35 mouse cellular contexts compared by ENCODE assay signal in genomic region chr5:109547112-109547511, GRCm38 (mm10).
"Had no signal": no experiment of that assay in that cellular context is flagged by ENCODE, and none has a peak within 500 bp of the region (broad histone marks: within the 10 kb centered on the region; RNA-seq: fewer than 3 reads in every experiment).

No protein-coding gene starts in this region.

- H3K4me1 ChIP-seq: heart, embryonic 12.5 days; heart, embryonic 13.5 days; heart, embryonic 15.5 days; hindbrain, embryonic 10.5 days; hindbrain, embryonic 12.5 days; hindbrain, embryonic 13.5 days; hindbrain, embryonic 15.5 days; intestine, embryonic 15.5 days; kidney, embryonic 15.5 days had no signal

- H3K4me3 ChIP-seq: heart, embryonic 12.5 days; heart, embryonic 13.5 days; heart, embryonic 15.5 days; hindbrain, embryonic 10.5 days; hindbrain, embryonic 12.5 days; hindbrain, embryonic 13.5 days; hindbrain, embryonic 15.5 days; intestine, embryonic 15.5 days; kidney, embryonic 15.5 days; layer of hippocampus, adult 2 months; left cerebral cortex, adult 2 months had no signal

- DNase-seq: heart, postnatal 10 days; heart, postnatal 14 days; heart, postnatal 36 days; heart, postnatal 4 days; kidney, adult 11 months; kidney, adult 18-20 months; kidney, adult 2 months; kidney, adult 8-10 months; kidney, adult 9 months; kidney, postnatal 10 days; kidney, postnatal 14 days; kidney, postnatal 25 days; kidney, postnatal 36 days; kidney, postnatal 4 days; layer of hippocampus, adult 9-11 months; layer of hippocampus, postnatal 36 days had no signal

- ATAC-seq: hindbrain, embryonic 16.5 days; hindbrain, postnatal 0 days; inflammation-experienced regulatory T-cells, adult 6 months; intestine, embryonic 15.5 days; intestine, embryonic 16.5 days; intestine, postnatal 0 days had no signal

- H3K4me2 ChIP-seq: heart, embryonic 11.5 days; heart, embryonic 12.5 days; heart, embryonic 13.5 days; heart, embryonic 15.5 days; hindbrain, embryonic 12.5 days; hindbrain, embryonic 13.5 days; hindbrain, embryonic 14.5 days; hindbrain, embryonic 15.5 days; intestine, embryonic 15.5 days; kidney, embryonic 15.5 days had no signal

- H3K27me3 ChIP-seq: heart, embryonic 12.5 days; heart, embryonic 13.5 days; heart, embryonic 15.5 days; hindbrain, embryonic 12.5 days; hindbrain, embryonic 13.5 days; hindbrain, embryonic 15.5 days; intestine, embryonic 15.5 days; kidney, embryonic 15.5 days had no signal

- H3K36me3 ChIP-seq: heart, embryonic 15.5 days had no signal

- H3K9me3 ChIP-seq: hindbrain, embryonic 15.5 days; intestine, embryonic 15.5 days had no signal

- H3K9ac ChIP-seq: heart, embryonic 12.5 days; heart, embryonic 13.5 days; heart, embryonic 15.5 days; hindbrain, embryonic 12.5 days; hindbrain, embryonic 13.5 days; hindbrain, embryonic 14.5 days; hindbrain, embryonic 15.5 days; intestine, embryonic 15.5 days; kidney, embryonic 15.5 days had no signal

- H3K27ac ChIP-seq: heart, embryonic 13.5 days; heart, embryonic 15.5 days; hindbrain, embryonic 10.5 days; hindbrain, embryonic 12.5 days; hindbrain, embryonic 13.5 days; hindbrain, embryonic 14.5 days; hindbrain, embryonic 15.5 days; hindbrain, postnatal 0 days; intestine, embryonic 15.5 days; kidney, embryonic 15.5 days; kidney, postnatal 0 days; layer of hippocampus, adult 2 months; left cerebral cortex, adult 2 months had no signal
